Mouse (Mus musculus) thymus, adult 2 months (tissue): ENCODE results near the gene Csf3r. TPM values are rescaled to one million over a fixed set of nuclear protein-coding genes. Genes with fewer than 3 reads are reported as not detected.
A peak's percentile ranks its signal among the peaks of the same experiment; 100 is the strongest.

Source experiments
- DNase-seq: peaks from one replicate; pipeline ENCODE4 v3.0.0; 2021
- H3K27ac ChIP-seq: fragments of 200-500 bp; 2 replicates; pipeline ENCODE4 v1.5.1; 2012; ENCODE audit warnings: low read length, control low read depth; ENCODE audit not compliant: control insufficient read depth, insufficient read depth
- H3K27me3 ChIP-seq: fragments of 200-500 bp; 2 replicates; pipeline ENCODE4 v1.6.1; 2012; ENCODE audit warnings: mild to moderate bottlenecking, low read length, moderate library complexity, mixed read lengths; ENCODE audit not compliant: control insufficient read depth, insufficient read depth
- H3K36me3 ChIP-seq: fragments of 200-500 bp; 2 replicates; pipeline ENCODE4 v1.6.1; 2012; ENCODE audit warnings: mild to moderate bottlenecking, low read length, moderate library complexity; ENCODE audit not compliant: control insufficient read depth, insufficient read depth
- H3K4me1 ChIP-seq: fragments of 200-500 bp; replicated peaks from 2 replicates; pipeline ENCODE4 v1.6.1; 2012; ENCODE audit warnings: low read length; ENCODE audit not compliant: control insufficient read depth, insufficient read depth
- H3K4me3 ChIP-seq: fragments of 200-500 bp; 2 replicates; pipeline ENCODE4 v1.5.1; 2012; ENCODE audit warnings: mild to moderate bottlenecking, low read length, control low read depth, moderate library complexity; ENCODE audit not compliant: control insufficient read depth, insufficient read depth
- CTCF ChIP-seq: fragments of 200-500 bp; IDR thresholded peaks from 2 replicates; pipeline ENCODE4 v1.5.1; 2012; ENCODE audit warnings: mild to moderate bottlenecking, control low read depth, low read length, moderate library complexity, borderline replicate concordance; ENCODE audit not compliant: control insufficient read depth, poor library complexity, insufficient read depth; ENCODE audit errors: extremely low read depth
- POLR2A ChIP-seq: fragments of 200-500 bp; IDR thresholded peaks from 2 replicates; pipeline ENCODE4 v1.6.1; 2012; ENCODE audit warnings: mild to moderate bottlenecking, low read length, control low read depth, moderate library complexity; ENCODE audit not compliant: control insufficient read depth, poor library complexity, insufficient read depth; ENCODE audit errors: extremely low read depth
- WGBS: fragments of 180-500 bp; shearing (Covaris S2); methylation state at CpG from one replicate; pipeline ENCODE4 v1.1.7; 2018; 5-methylcytosine and 5-hydroxymethylcytosine counted together
- polyA plus RNA-seq: library from polyadenylated mRNA; depleted of rRNA; stranded (reverse); fragments of >200 nt; gene quantifications from 2 replicates; pipeline ENCODE4 v1.2.3, GENCODE M21; 2012; rRNA removed

Gene Csf3r
- polyA plus RNA-seq, 1 experiment = 6.7 TPM

GRCm38 (mm10) chr4:126085996-126086576 lies 61.7 kb downstream of the Csf3r start:
- H3K4me1 ChIP-seq = peaks cover 17% of the 10 kb centered on the region
- WGBS = 18% methylated on average over 7 of the region's 7 CpGs
- no peak overlapping the region for H3K4me3 ChIP-seq
- peak; percentile 78 for DNase-seq
- no peaks in the 10 kb centered on the region for H3K27me3 ChIP-seq
- no peak overlapping the region for H3K27ac ChIP-seq
- TF ChIP-seq POLR2A (no peak), CTCF (peak; percentile 75; the same call in 1 of the 2 replicates)
- no peaks in the 10 kb centered on the region for H3K36me3 ChIP-seq

- H3K4me1 ChIP-seq = peaks cover 20% of the 10 kb centered on the region
- no peak overlapping the region for H3K4me3 ChIP-seq
- peak overlapping the region; percentile 91 for H3K27ac ChIP-seq
- TF ChIP-seq CTCF = no peak
- TF ChIP-seq POLR2A = 0 out of 2 replicates have a peak, but pooled peaks have one; percentile 21
- H3K36me3 ChIP-seq = no peaks in the 10 kb centered on the region
- DNase-seq = peak; percentile 58
- WGBS = 8% methylated on average over 7 of the region's 7 CpGs
- no peaks in the 10 kb centered on the region for H3K27me3 ChIP-seq
Observed at GRCm38 (mm10) chr4:126090101-126090847, 65.9 kb downstream of the Csf3r start.

- no peak for TF ChIP-seq POLR2A
- TF ChIP-seq CTCF = no peak
- Histone ChIP-seq H3K4me1 (peaks cover 20% of the 10 kb centered on the region), H3K27ac (peak overlapping the region; percentile 91), H3K27me3 (no peaks in the 10 kb centered on the region), H3K4me3 (no peak overlapping the region), H3K36me3 (no peaks in the 10 kb centered on the region)
- DNase-seq = no peak
- 67% methylated on average over 4 of the region's 4 CpGs for WGBS
Observed at GRCm38 (mm10) chr4:126090848-126091124, 66.4 kb downstream of the Csf3r start.

- Histone ChIP-seq H3K4me3 (no peak overlapping the region), H3K27ac (no peak overlapping the region), H3K4me1 (peaks cover 22% of the 10 kb centered on the region), H3K27me3 (no peaks in the 10 kb centered on the region), H3K36me3 (no peaks in the 10 kb centered on the region)
- TF ChIP-seq POLR2A = no peak
- TF ChIP-seq CTCF = no peak
- DNase-seq = no peak
- WGBS = 89% methylated on average over 8 of the region's 8 CpGs
Observed at GRCm38 (mm10) chr4:126091873-126092272, 67.5 kb downstream of the Csf3r start.

Other genes with a start within 250 kb of the Csf3r start
- gene Mrps15, start 22.4 kb downstream of the Csf3r start, polyA plus RNA-seq = 56.2 and 70.7 TPM in 2 replicates
- 0.99 and 1.1 TPM in 2 replicates for gene Oscp1, start 34.0 kb downstream of the Csf3r start, polyA plus RNA-seq
- gene Lsm10, start 72.1 kb downstream of the Csf3r start, polyA plus RNA-seq = 41.0 and 41.7 TPM in 2 replicates
- gene Stk40, start 79.4 kb downstream of the Csf3r start, polyA plus RNA-seq = 36.5 and 43.1 TPM in 2 replicates
- 94.3 and 95.2 TPM in 2 replicates for gene Eva1b, start 123.2 kb downstream of the Csf3r start, polyA plus RNA-seq
- gene Sh3d21, start 138.9 kb downstream of the Csf3r start, polyA plus RNA-seq = 0.75 and 1.2 TPM in 2 replicates
- 91.8 and 101 TPM in 2 replicates for gene Thrap3, start 178.2 kb downstream of the Csf3r start, polyA plus RNA-seq
- 74.6 and 84.2 TPM in 2 replicates for gene Map7d1, start 231.8 kb downstream of the Csf3r start, polyA plus RNA-seq
- gene Trappc3, start 237.8 kb downstream of the Csf3r start, polyA plus RNA-seq = 48.0 and 55.1 TPM in 2 replicates